In the genomic region with DNA sequence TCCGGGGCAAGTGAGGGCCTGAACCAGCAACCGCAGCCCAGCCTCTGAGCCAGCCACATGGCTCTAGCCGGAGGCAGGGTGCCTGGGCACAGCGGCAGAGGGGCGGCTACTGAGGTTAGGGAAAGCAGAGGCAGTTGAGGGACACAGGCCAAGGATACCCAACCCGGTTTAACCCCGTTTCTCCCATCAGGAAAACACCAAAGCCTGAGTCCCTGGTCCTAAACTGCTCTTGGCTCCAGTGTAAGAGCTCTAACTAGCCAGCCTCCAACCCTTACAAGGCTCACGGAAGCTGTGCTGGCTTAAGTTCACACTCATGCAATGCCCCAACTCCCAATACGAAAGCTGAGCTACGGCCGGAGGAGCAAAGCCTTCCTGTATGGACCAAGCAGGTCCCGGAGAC, we compare ENCODE assay signal across 11 mouse cellular contexts. TPM values are rescaled to one million over a fixed set of nuclear protein-coding genes. Genes with fewer than 3 reads are reported as not detected.
A peak's percentile ranks its signal among the peaks of the same experiment; 100 is the strongest.
DNase-seq lines count a peak whose midpoint lies in the region; ATAC-seq and TF ChIP-seq lines count a peak whose summit lies in the region.
"Had no signal": no experiment of that assay in that cellular context is flagged by ENCODE, and none has a peak within 500 bp of the region (broad histone marks: within the 10 kb centered on the region; RNA-seq: fewer than 3 reads in every experiment).

No protein-coding gene starts in this region.

- ATAC-seq in heart, embryonic 11.5 days (replicated peaks; ENCODE audit: insufficient number of reproducible peaks, low FRiP score, low TSS enrichment): no peak
- no peak for ATAC-seq in midbrain, embryonic 13.5 days
- ATAC-seq in midbrain, postnatal 0 days (ENCODE audit: low FRiP score): no peak
- ATAC-seq in intestine, postnatal 0 days: no peak

- H3K4me3 ChIP-seq in heart, embryonic 11.5 days (ENCODE audit: low read depth, low read length): peak overlapping the region; percentile 16
- H3K4me3 ChIP-seq in midbrain, embryonic 13.5 days (replicated peaks): no peak overlapping the region
- no peak overlapping the region for H3K4me3 ChIP-seq in midbrain, postnatal 0 days (ENCODE audit: low read depth, low read length)
- no peak overlapping the region for H3K4me3 ChIP-seq in intestine, postnatal 0 days (ENCODE audit: low read depth, low read length)
- H3K4me3 ChIP-seq: erythroblast, embryonic 14.5 days had no signal

- WGBS in heart, embryonic 11.5 days (ENCODE audit: insufficient replicate concordance): 47% methylated on average over 12 of the region's 12 CpGs
- 81% methylated on average over 12 of the region's 12 CpGs for WGBS in midbrain, embryonic 13.5 days
- 79% methylated on average over 12 of the region's 12 CpGs for WGBS in midbrain, postnatal 0 days
- 79% methylated on average over 12 of the region's 12 CpGs for WGBS in intestine, postnatal 0 days

- H3K27me3 ChIP-seq in heart, embryonic 11.5 days (ENCODE audit: control insufficient read depth, insufficient read depth, low read length): no peaks in the 10 kb centered on the region
- no peaks in the 10 kb centered on the region for H3K27me3 ChIP-seq in midbrain, embryonic 13.5 days
- no peaks in the 10 kb centered on the region for H3K27me3 ChIP-seq in midbrain, postnatal 0 days (ENCODE audit: insufficient read depth, low read length)
- no peaks in the 10 kb centered on the region for H3K27me3 ChIP-seq in intestine, postnatal 0 days (replicated peaks; ENCODE audit: control insufficient read depth, insufficient read depth, low read length)

- H3K36me3 ChIP-seq in heart, embryonic 11.5 days (ENCODE audit: control insufficient read depth, insufficient read depth, low read length): no peaks in the 10 kb centered on the region
- H3K36me3 ChIP-seq in midbrain, embryonic 13.5 days: no peaks in the 10 kb centered on the region
- no peaks in the 10 kb centered on the region for H3K36me3 ChIP-seq in midbrain, postnatal 0 days (ENCODE audit: insufficient read depth, low read length)
- no peaks in the 10 kb centered on the region for H3K36me3 ChIP-seq in intestine, postnatal 0 days (ENCODE audit: control insufficient read depth, insufficient read depth)

- H3K4me1 ChIP-seq in heart, embryonic 11.5 days (ENCODE audit: control insufficient read depth, insufficient read depth, low read length): peaks cover 80% of the 10 kb centered on the region
- H3K4me1 ChIP-seq in midbrain, embryonic 13.5 days (replicated peaks): peaks cover 72% of the 10 kb centered on the region
- H3K4me1 ChIP-seq in midbrain, postnatal 0 days (ENCODE audit: insufficient read depth, low read length): peaks cover 23% of the 10 kb centered on the region
- H3K4me1 ChIP-seq in intestine, postnatal 0 days (replicated peaks; ENCODE audit: control insufficient read depth, insufficient read depth, low read length): peaks cover 12% of the 10 kb centered on the region; the same call in 1 of the 2 replicates

- H3K27ac ChIP-seq in heart, embryonic 11.5 days (ENCODE audit: low read depth, low read length): peak overlapping the region; percentile 90
- 0 out of 2 replicates have a peak overlapping the region, but pooled peaks have one; percentile 20 for H3K27ac ChIP-seq in midbrain, embryonic 13.5 days
- H3K27ac ChIP-seq in midbrain, postnatal 0 days (ENCODE audit: low read depth, low read length): no peak overlapping the region
- H3K27ac ChIP-seq in intestine, postnatal 0 days (ENCODE audit: low read depth, low read length): 0 out of 2 replicates have a peak overlapping the region, but pooled peaks have one; percentile 1

- intact Hi-C loops in heart, postnatal 14 days (cut with DNase I): no loop called here
- intact Hi-C loops in left cerebral cortex, postnatal 4 days (cut with DNase I): no loop called here

- peak overlapping the region; percentile 58 for H3K4me2 ChIP-seq in heart, embryonic 11.5 days
- peak overlapping the region; percentile 4; the same call in 1 of the 2 replicates for H3K4me2 ChIP-seq in midbrain, embryonic 13.5 days (replicated peaks)
- H3K4me2 ChIP-seq in midbrain, postnatal 0 days (ENCODE audit: low read depth, low read length, poor library complexity, severe bottlenecking): no peak overlapping the region
- 0 out of 2 replicates have a peak overlapping the region, but pooled peaks have one; percentile 13 for H3K4me2 ChIP-seq in intestine, postnatal 0 days (replicated peaks; ENCODE audit: low read depth)

- no peak for TF ChIP-seq CTCF in midbrain, postnatal 0 days (IDR thresholded peaks at IDR 0.05)
- no peak for TF ChIP-seq CTCF in intestine, postnatal 0 days (IDR thresholded peaks at IDR 0.05; ENCODE audit: low read depth)

- no peaks in the 10 kb centered on the region for H3K9me3 ChIP-seq in heart, embryonic 11.5 days (replicated peaks; ENCODE audit: control insufficient read depth, low read length)
- no peaks in the 10 kb centered on the region for H3K9me3 ChIP-seq in midbrain, embryonic 13.5 days
- H3K9me3 ChIP-seq in midbrain, postnatal 0 days (ENCODE audit: low read length): no peaks in the 10 kb centered on the region
- no peaks in the 10 kb centered on the region for H3K9me3 ChIP-seq in intestine, postnatal 0 days (ENCODE audit: control insufficient read depth)

- no peak for DNase-seq in heart, postnatal 14 days
- no peak for DNase-seq in midbrain, postnatal 0 days (ENCODE audit: low spot score)
- DNase-seq in left cerebral cortex, postnatal 4 days: no peak
- no peak for DNase-seq in right cerebral cortex, postnatal 10 days (ENCODE audit: low spot score in 2 of 2)
- DNase-seq in retina, embryonic 14.5 days (ENCODE audit: low spot score): no peak
- DNase-seq: adrenal gland, postnatal 25 days; right cerebral cortex, postnatal 4 days had no signal

- peak overlapping the region; percentile 67 for H3K9ac ChIP-seq in heart, embryonic 11.5 days (ENCODE audit: low read depth, low read length)
- H3K9ac ChIP-seq in midbrain, embryonic 13.5 days (replicated peaks): peak overlapping the region; percentile 34; the same call in 1 of the 2 replicates
- H3K9ac ChIP-seq in midbrain, postnatal 0 days (replicated peaks; ENCODE audit: low read length, poor library complexity, severe bottlenecking): no peak overlapping the region
- no peak overlapping the region; the same call in 1 of the 2 replicates for H3K9ac ChIP-seq in intestine, postnatal 0 days (ENCODE audit: low read depth, low read length)

RNA-seq across cellular contexts. Expression of gene Ptk7, which starts 4.7 kb away (rescaled TPM):
- 18.8 and 22.8 TPM in 2 replicates for polyA plus RNA-seq in heart, embryonic 11.5 days (2014; fragmentation: Nextera tagmentation; extraction: Ambion mirVana)
- total RNA-seq in heart, postnatal 14 days (2021): 1 to 10 TPM; 9.1 to 9.2 TPM
- 33.4 and 37.5 TPM in 2 replicates for polyA plus RNA-seq in midbrain, embryonic 13.5 days (2015; fragmentation: Nextera tagmentation; extraction: Ambion mirVana)
- 61.8 and 62.6 TPM in 2 replicates for total RNA-seq in midbrain, postnatal 0 days (2014; rRNA removed)
- polyA plus RNA-seq in midbrain, postnatal 0 days (2015; fragmentation: Nextera tagmentation; extraction: Ambion mirVana): 22.5 and 22.9 TPM in 2 replicates
- polyA plus RNA-seq in intestine, postnatal 0 days (2015; fragmentation: Nextera tagmentation; extraction: Ambion mirVana): 13.7 and 14.7 TPM in 2 replicates
- 10 to 100 TPM; 29.8 to 30.6 TPM for total RNA-seq in left cerebral cortex, postnatal 4 days (2021)

RNA-seq across cellular contexts. Expression of gene Klc4, which starts 21.2 kb away (rescaled TPM):
- polyA plus RNA-seq in heart, embryonic 11.5 days (2014; fragmentation: Nextera tagmentation; extraction: Ambion mirVana): 16.5 and 18.0 TPM in 2 replicates
- total RNA-seq in heart, postnatal 14 days (2021): 10 to 100 TPM; 24.5 to 25.3 TPM
- 49.1 and 54.1 TPM in 2 replicates for polyA plus RNA-seq in midbrain, embryonic 13.5 days (2015; fragmentation: Nextera tagmentation; extraction: Ambion mirVana)
- 24.5 and 28.5 TPM in 2 replicates for total RNA-seq in midbrain, postnatal 0 days (2014; rRNA removed)
- polyA plus RNA-seq in midbrain, postnatal 0 days (2015; fragmentation: Nextera tagmentation; extraction: Ambion mirVana): 20.0 and 22.2 TPM in 2 replicates
- polyA plus RNA-seq in intestine, postnatal 0 days (2015; fragmentation: Nextera tagmentation; extraction: Ambion mirVana): 102 and 107 TPM in 2 replicates
- 10 to 100 TPM; 18.9 to 20.4 TPM for total RNA-seq in left cerebral cortex, postnatal 4 days (2021)

RNA-seq across cellular contexts. Expression of gene Mrpl2, which starts 21.4 kb away (rescaled TPM):
- 110 and 119 TPM in 2 replicates for polyA plus RNA-seq in heart, embryonic 11.5 days (2014; fragmentation: Nextera tagmentation; extraction: Ambion mirVana)
- total RNA-seq in heart, postnatal 14 days (2021): 100 to 1,000 TPM; 106 to 121 TPM
- polyA plus RNA-seq in midbrain, embryonic 13.5 days (2015; fragmentation: Nextera tagmentation; extraction: Ambion mirVana): 75.1 and 89.5 TPM in 2 replicates
- 46.7 and 47.4 TPM in 2 replicates for total RNA-seq in midbrain, postnatal 0 days (2014; rRNA removed)
- polyA plus RNA-seq in midbrain, postnatal 0 days (2015; fragmentation: Nextera tagmentation; extraction: Ambion mirVana): 85.5 and 85.7 TPM in 2 replicates
- polyA plus RNA-seq in intestine, postnatal 0 days (2015; fragmentation: Nextera tagmentation; extraction: Ambion mirVana): 138 and 139 TPM in 2 replicates
- 10 to 100 TPM; 34.3 to 43.6 TPM for total RNA-seq in left cerebral cortex, postnatal 4 days (2021)

RNA-seq across cellular contexts. Expression of gene Cul7, which starts 25.5 kb away (rescaled TPM):
- polyA plus RNA-seq in heart, embryonic 11.5 days (2014; fragmentation: Nextera tagmentation; extraction: Ambion mirVana): 33.6 and 36.2 TPM in 2 replicates
- 10 to 100 TPM; 30.3 to 37.6 TPM for total RNA-seq in heart, postnatal 14 days (2021)
- polyA plus RNA-seq in midbrain, embryonic 13.5 days (2015; fragmentation: Nextera tagmentation; extraction: Ambion mirVana): 41.6 and 46.3 TPM in 2 replicates
- 83.5 and 92.4 TPM in 2 replicates for total RNA-seq in midbrain, postnatal 0 days (2014; rRNA removed)
- 26.2 and 26.6 TPM in 2 replicates for polyA plus RNA-seq in midbrain, postnatal 0 days (2015; fragmentation: Nextera tagmentation; extraction: Ambion mirVana)
- 18.0 and 19.2 TPM in 2 replicates for polyA plus RNA-seq in intestine, postnatal 0 days (2015; fragmentation: Nextera tagmentation; extraction: Ambion mirVana)
- 10 to 100 TPM; 64.7 to 71.0 TPM for total RNA-seq in left cerebral cortex, postnatal 4 days (2021)

RNA-seq across cellular contexts. Expression of gene Rrp36, which starts 49.6 kb away (rescaled TPM):
- 37.0 and 40.8 TPM in 2 replicates for polyA plus RNA-seq in heart, embryonic 11.5 days (2014; fragmentation: Nextera tagmentation; extraction: Ambion mirVana)
- 10 to 100 TPM in 1 of 2 experiments, 1 to 10 TPM in 1; 9.8 to 14.2 TPM for total RNA-seq in heart, postnatal 14 days (2021)
- polyA plus RNA-seq in midbrain, embryonic 13.5 days (2015; fragmentation: Nextera tagmentation; extraction: Ambion mirVana): 48.1 and 49.9 TPM in 2 replicates
- 26.9 and 27.6 TPM in 2 replicates for total RNA-seq in midbrain, postnatal 0 days (2014; rRNA removed)
- 47.1 and 52.2 TPM in 2 replicates for polyA plus RNA-seq in midbrain, postnatal 0 days (2015; fragmentation: Nextera tagmentation; extraction: Ambion mirVana)
- polyA plus RNA-seq in intestine, postnatal 0 days (2015; fragmentation: Nextera tagmentation; extraction: Ambion mirVana): 49.0 and 55.6 TPM in 2 replicates
- total RNA-seq in left cerebral cortex, postnatal 4 days (2021): 10 to 100 TPM; 19.0 to 22.7 TPM

Comparison
In these comparisons a context has a peak if more than half of its experiments do, and no peak if none do; other contexts are left out.
1. H3K9ac ChIP-seq: peak in heart, embryonic 11.5 days (single experiment) and midbrain, embryonic 13.5 days (single experiment); none in midbrain, postnatal 0 days (single experiment) and intestine, postnatal 0 days (single experiment).